Mouse (Mus musculus): ENCODE data around the gene Baiap2l1.

DNA sequence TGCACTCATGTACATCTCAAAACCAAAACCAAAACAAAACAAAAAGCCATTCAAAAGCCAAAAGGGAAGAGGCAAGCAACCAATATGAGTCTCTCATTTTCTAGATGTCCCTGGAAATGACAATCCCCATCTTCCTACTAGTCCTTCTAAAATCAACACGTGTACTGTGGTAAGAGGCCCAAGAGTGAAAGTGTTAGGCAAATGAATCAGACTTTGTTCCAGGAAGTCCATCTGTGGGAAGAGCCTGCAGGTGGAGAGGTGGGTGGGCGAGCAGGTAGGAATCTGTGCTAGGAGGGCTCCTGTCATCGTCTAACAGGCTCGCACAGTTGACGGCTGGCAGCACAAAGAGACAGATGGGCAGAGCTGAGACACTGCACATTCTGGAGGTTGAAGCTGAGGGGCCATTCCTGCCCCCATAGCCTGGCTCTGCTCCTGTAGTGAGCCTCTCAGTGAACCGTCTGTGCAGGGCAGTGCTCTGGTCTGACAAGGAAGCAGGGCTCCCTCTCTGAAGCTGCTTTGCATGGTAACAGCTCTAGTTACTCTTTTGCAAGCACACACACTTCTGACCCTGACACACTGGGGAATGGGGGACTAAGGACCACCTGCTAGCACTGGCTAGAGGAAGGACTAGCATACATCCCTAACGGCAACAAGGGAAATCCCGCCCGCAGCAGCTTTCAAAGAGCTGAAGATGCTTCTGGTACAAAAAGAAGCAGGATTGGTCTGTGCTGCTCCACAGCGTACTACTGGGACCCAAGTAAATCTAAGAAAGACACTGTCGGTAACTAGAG is 75.2 kb downstream of the Baiap2l1 start:
- TF ChIP-seq CTCF (conservative IDR thresholded peaks at IDR 0.05; ENCODE audit: insufficient read depth, insufficient read length, low read depth, low read length) (no peak), POLR2A (IDR thresholded peaks at IDR 0.05; ENCODE audit: low read depth, low read length) (no peak)

Measured in kidney, adult 2 months (tissue).